ENCODE assay signal across 12 mouse cellular contexts in the genomic region with DNA sequence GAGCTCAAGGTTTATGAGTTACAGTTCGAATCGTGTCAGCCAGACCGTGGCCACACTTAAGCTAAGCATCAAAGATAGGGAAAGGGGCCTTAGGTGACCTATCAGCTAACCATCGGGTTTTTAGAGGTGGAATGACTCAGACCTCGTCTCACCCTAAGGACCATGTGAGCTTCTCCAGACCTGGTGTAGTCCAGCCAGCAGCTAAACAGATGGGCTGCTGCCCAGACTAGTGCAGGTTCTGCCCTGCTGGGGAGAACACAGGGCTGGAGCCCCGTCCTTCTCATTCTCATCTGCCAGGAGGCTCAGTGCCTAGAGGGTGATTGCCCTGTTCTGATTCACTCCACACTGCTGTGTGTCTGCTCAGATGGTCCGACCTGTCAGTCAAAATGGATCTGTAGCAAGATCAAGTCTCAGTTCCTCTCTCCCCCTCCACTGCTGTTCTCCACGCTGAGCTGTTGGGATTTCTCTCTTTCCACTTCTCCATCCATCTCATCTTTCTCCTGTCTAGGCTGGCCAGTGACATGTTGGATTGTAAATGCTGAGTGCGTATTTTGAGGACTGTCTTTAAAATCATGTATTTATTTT. TPM values are rescaled to one million over a fixed set of nuclear protein-coding genes. Genes with fewer than 3 reads are reported as not detected.
A peak's percentile ranks its signal among the peaks of the same experiment; 100 is the strongest.
DNase-seq lines count a peak whose midpoint lies in the region; ATAC-seq lines count a peak whose summit lies in the region.
"Had no signal": no experiment of that assay in that cellular context is flagged by ENCODE, and none has a peak within 500 bp of the region (broad histone marks: within the 10 kb centered on the region; RNA-seq: fewer than 3 reads in every experiment).

No protein-coding gene starts in this region.

- peak; percentile 65 for ATAC-seq in heart, embryonic 16.5 days (replicated peaks; ENCODE audit: extremely low read depth, insufficient read depth, low FRiP score)
- ATAC-seq: activated CD4-positive, CD25-positive, alpha-beta regulatory T cell, adult 4 months; intestine, embryonic 15.5 days had no signal

- peak overlapping the region; percentile 23; the same call in 1 of the 2 replicates for H3K9ac ChIP-seq in heart, embryonic 16.5 days (ENCODE audit: low read length)
- H3K9ac ChIP-seq: intestine, embryonic 15.5 days had no signal

- WGBS in heart, embryonic 16.5 days, result 47% methylated on average over 9 of the region's 9 CpGs

- peak; percentile 48 for DNase-seq in cerebellum, adult 9-11 months
- DNase-seq in cerebellum, adult 11 months, result no peak
- DNase-seq in 3134 (ENCODE audit: extremely low read depth, insufficient read length, low spot score), result peak; percentile 45
- peak; percentile 73 for DNase-seq in NIH3T3 (ENCODE audit: low read depth)
- no peak for DNase-seq in kidney, adult 11 months
- DNase-seq in layer of hippocampus, postnatal 36 days, result no peak
- DNase-seq in left cerebral cortex, adult 8-10 months (ENCODE audit: low spot score in 2 of 2), result no peak

- peak overlapping the region; percentile 44; the same call in 1 of the 2 replicates for H3K27ac ChIP-seq in heart, embryonic 16.5 days (ENCODE audit: low read length)
- H3K27ac ChIP-seq: forebrain, embryonic 10.5 days; intestine, embryonic 15.5 days; layer of hippocampus, adult 2 months had no signal

- H3K9me3 ChIP-seq in heart, embryonic 16.5 days (replicated peaks; ENCODE audit: control insufficient read depth, low read length), result no peaks in the 10 kb centered on the region
- H3K9me3 ChIP-seq: forebrain, embryonic 10.5 days; intestine, embryonic 15.5 days had no signal

- no peak overlapping the region for H3K4me3 ChIP-seq in heart, embryonic 16.5 days (ENCODE audit: low read length)
- H3K4me3 ChIP-seq: forebrain, embryonic 10.5 days; intestine, embryonic 15.5 days; layer of hippocampus, adult 2 months had no signal

- no peak overlapping the region for H3K4me2 ChIP-seq in heart, embryonic 16.5 days (ENCODE audit: low read depth, low read length)
- H3K4me2 ChIP-seq: intestine, embryonic 15.5 days had no signal

- H3K27me3 ChIP-seq in heart, embryonic 16.5 days (ENCODE audit: control insufficient read depth, insufficient read depth, low read length), result no peaks in the 10 kb centered on the region
- H3K27me3 ChIP-seq: intestine, embryonic 15.5 days had no signal

- H3K4me1 ChIP-seq in heart, embryonic 16.5 days (ENCODE audit: control insufficient read depth, insufficient read depth, low read length), result peaks cover 55% of the 10 kb centered on the region

- H3K36me3 ChIP-seq in heart, embryonic 16.5 days (ENCODE audit: control insufficient read depth, insufficient read depth), result no peaks in the 10 kb centered on the region
- H3K36me3 ChIP-seq: forebrain, embryonic 10.5 days; intestine, embryonic 15.5 days had no signal

RNA-seq across cellular contexts. Expression of a gene that starts 5.8 kb away (rescaled TPM):
- 25.7 and 27.7 TPM in 2 replicates for polyA plus RNA-seq in heart, embryonic 16.5 days (2015; fragmentation: Nextera tagmentation; extraction: Ambion mirVana)
- total RNA-seq in layer of hippocampus, postnatal 36 days (2021), result 10 to 100 TPM; 20.7 to 20.9 TPM
- total RNA-seq in left cerebral cortex, adult 8-10 months (2022), result 10 to 100 TPM; 31.3 to 40.3 (median 37.5) TPM

Comparison
In these comparisons a context has a peak if more than half of its experiments do, and no peak if none do; other contexts are left out.
1. DNase-seq: peak in cerebellum, adult 9-11 months (single experiment), 3134 (single experiment) and NIH3T3 (single experiment); none in cerebellum, adult 11 months (single experiment), kidney, adult 11 months (single experiment), layer of hippocampus, postnatal 36 days (0 of 2) and left cerebral cortex, adult 8-10 months (0 of 2).